Mouse (Mus musculus) heart, adult 2 months (tissue): ENCODE measurements around the gene Sirt6.

Experiments
- CTCF ChIP-seq: fragments of 200-600 bp; IDR thresholded peaks from 2 replicates; pipeline ENCODE4 v1.8.1; 2022; ENCODE audit warnings: antibody characterized with exemption, mild to moderate bottlenecking, moderate library complexity
- EP300 ChIP-seq: fragments of 200-500 bp; IDR thresholded peaks from 2 replicates; pipeline ENCODE4 v1.6.1; 2011; ENCODE audit warnings: low read depth, low read length, control low read depth; ENCODE audit not compliant: insufficient read depth
- POLR2A ChIP-seq: fragments of 200-500 bp; IDR thresholded peaks from 2 replicates; pipeline ENCODE4 v1.6.1; 2011; ENCODE audit warnings: mild to moderate bottlenecking, low read depth, low read length, control low read depth; ENCODE audit not compliant: insufficient read depth

DNA sequence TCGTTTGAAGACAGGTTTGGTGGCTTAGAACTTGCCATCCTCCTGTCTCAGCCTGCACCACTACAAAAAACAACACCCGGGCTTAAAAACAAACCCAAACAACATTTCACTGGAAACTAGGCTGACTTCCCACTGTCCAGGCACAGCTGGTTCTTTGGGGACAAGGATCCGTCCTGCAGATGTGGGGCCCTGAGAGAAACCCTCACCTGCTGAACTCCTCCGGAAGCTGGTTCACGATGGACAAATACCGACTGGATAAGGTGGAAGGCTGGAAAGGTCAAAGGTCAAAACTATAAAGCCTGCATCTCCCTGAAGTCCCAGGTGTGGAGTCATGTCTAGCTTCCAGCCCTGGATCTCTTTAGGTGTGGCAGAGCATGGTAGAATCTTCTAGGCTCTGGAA is 28.7 kb downstream of the Sirt6 start:
- TF ChIP-seq POLR2A (no peak), CTCF (no peak), EP300 (no peak)
